Mouse (Mus musculus) NIH3T3 (cell line): ENCODE results near the gene H2-M10.6.
A peak's percentile ranks its signal among the peaks of the same experiment; 100 is the strongest.
"Not testable (repeated sequence)": the region's sequence is repeated elsewhere in the genome, so short reads cannot be mapped to it uniquely, and the experiment has no call there.

ENCODE experiments used
- DNase-seq: peaks from one replicate; pipeline ENCODE4 v3.0.0-alpha.2; 2012; ENCODE audit warnings: low read depth

H2-M10.6 gene

GRCm38 (mm10) chr17:36811871-36812270 is at the start of gene H2-M10.6:
TSS of gene H2-M10.6 (plus strand) at chr17:36812171.
- DNase-seq = no peak

- no peak for DNase-seq
These were observed 48.2 kb upstream of the H2-M10.6 start for GRCm38 (mm10) chr17:36763816-36764215.

GRCm38 (mm10) chr17:36764244-36764643 is 47.7 kb upstream of the H2-M10.6 start:
- DNase-seq = peak; percentile 70

- not testable (repeated sequence) for DNase-seq
These were observed 46.6 kb upstream of the H2-M10.6 start for GRCm38 (mm10) chr17:36765403-36765802.

GRCm38 (mm10) chr17:36772610-36773009 is 39.4 kb upstream of the H2-M10.6 start, which contains the start of gene H2-M10.5:
TSS of gene H2-M10.5 (plus strand) at chr17:36772910.
- not testable (repeated sequence) for DNase-seq

GRCm38 (mm10) chr17:36781533-36781932 is 30.4 kb upstream of the H2-M10.6 start:
- no peak for DNase-seq

- peak; percentile 58 for DNase-seq
These were observed 25.5 kb upstream of the H2-M10.6 start for GRCm38 (mm10) chr17:36786483-36786886.

- DNase-seq = no peak
These were observed 23.6 kb upstream of the H2-M10.6 start for GRCm38 (mm10) chr17:36788351-36788750.

- peak; percentile 91 for DNase-seq
These were observed 23.2 kb upstream of the H2-M10.6 start for GRCm38 (mm10) chr17:36788801-36789200.

GRCm38 (mm10) chr17:36799493-36799892 is 12.5 kb upstream of the H2-M10.6 start:
- no peak for DNase-seq

GRCm38 (mm10) chr17:36799921-36800462 is 12.0 kb upstream of the H2-M10.6 start:
- DNase-seq = not testable (repeated sequence)

GRCm38 (mm10) chr17:36824005-36824404 is 12.0 kb downstream of the H2-M10.6 start:
- peak; percentile 49 for DNase-seq

- DNase-seq = peak; percentile 14
These were observed 13.6 kb downstream of the H2-M10.6 start for GRCm38 (mm10) chr17:36825525-36825924.

- peak; percentile 72 for DNase-seq
These were observed 14.0 kb downstream of the H2-M10.6 start for GRCm38 (mm10) chr17:36826002-36826401.

- DNase-seq = no peak
These were observed 16.5 kb downstream of the H2-M10.6 start for GRCm38 (mm10) chr17:36828488-36828887.

GRCm38 (mm10) chr17:36830470-36830869 is 18.5 kb downstream of the H2-M10.6 start:
- no peak for DNase-seq

GRCm38 (mm10) chr17:36832694-36833093 is 20.7 kb downstream of the H2-M10.6 start:
- no peak for DNase-seq

GRCm38 (mm10) chr17:36835591-36836426 is 23.8 kb downstream of the H2-M10.6 start:
- DNase-seq = peak; percentile 90

GRCm38 (mm10) chr17:36836427-36836812 is 24.4 kb downstream of the H2-M10.6 start:
- DNase-seq = no peak

- DNase-seq = peak; percentile 99
These were observed 25.1 kb downstream of the H2-M10.6 start, which contains the start of gene Trim26 for GRCm38 (mm10) chr17:36836874-36837647. TSS of gene Trim26 (plus strand) at chr17:36837134.

GRCm38 (mm10) chr17:36839001-36839400 is 27.0 kb downstream of the H2-M10.6 start:
- DNase-seq = no peak

- no peak for DNase-seq
These were observed 28.0 kb downstream of the H2-M10.6 start for GRCm38 (mm10) chr17:36839931-36840330.
